Mouse (Mus musculus): ENCODE measurements around the gene 1700025G04Rik.

The 1700025G04Rik gene

GRCm38 (mm10) chr1:152076222-152076845 is 13.6 kb downstream of the 1700025G04Rik start:
- DNase-seq (ENCODE audit: low read depth, low spot score), result no peak

- no peak for DNase-seq (ENCODE audit: low read depth, low spot score)
Observed at GRCm38 (mm10) chr1:152075725-152076124, 14.2 kb downstream of the 1700025G04Rik start.

- DNase-seq (ENCODE audit: low read depth, low spot score), result no peak
Observed at GRCm38 (mm10) chr1:152070441-152070840, 19.5 kb downstream of the 1700025G04Rik start.

GRCm38 (mm10) chr1:152069745-152070144 is 20.2 kb downstream of the 1700025G04Rik start:
- DNase-seq (ENCODE audit: low read depth, low spot score), result no peak

GRCm38 (mm10) chr1:152067919-152068318 is 22.0 kb downstream of the 1700025G04Rik start:
- no peak for DNase-seq (ENCODE audit: low read depth, low spot score)

- no peak for DNase-seq (ENCODE audit: low read depth, low spot score)
Observed at GRCm38 (mm10) chr1:152065527-152065926, 24.4 kb downstream of the 1700025G04Rik start.

GRCm38 (mm10) chr1:152063357-152064145 is 26.4 kb downstream of the 1700025G04Rik start:
- no peak for DNase-seq (ENCODE audit: low read depth, low spot score)

GRCm38 (mm10) chr1:152061745-152062144 is 28.2 kb downstream of the 1700025G04Rik start:
- no peak for DNase-seq (ENCODE audit: low read depth, low spot score)

GRCm38 (mm10) chr1:152060265-152060664 is 29.7 kb downstream of the 1700025G04Rik start:
- no peak for DNase-seq (ENCODE audit: low read depth, low spot score)

- DNase-seq (ENCODE audit: low read depth, low spot score), result no peak
Observed at GRCm38 (mm10) chr1:152058776-152059175, 31.1 kb downstream of the 1700025G04Rik start.

GRCm38 (mm10) chr1:152053112-152053511 is 36.8 kb downstream of the 1700025G04Rik start:
- no peak for DNase-seq (ENCODE audit: low read depth, low spot score)

GRCm38 (mm10) chr1:152051858-152052257 is 38.1 kb downstream of the 1700025G04Rik start:
- no peak for DNase-seq (ENCODE audit: low read depth, low spot score)

- DNase-seq (ENCODE audit: low read depth, low spot score), result no peak
Observed at GRCm38 (mm10) chr1:152050037-152050436, 39.9 kb downstream of the 1700025G04Rik start.

- peak; percentile 51 for DNase-seq (ENCODE audit: low read depth, low spot score)
Observed at GRCm38 (mm10) chr1:152048291-152048690, 41.6 kb downstream of the 1700025G04Rik start.

GRCm38 (mm10) chr1:152047416-152047815 is 42.5 kb downstream of the 1700025G04Rik start:
- DNase-seq (ENCODE audit: low read depth, low spot score), result no peak

GRCm38 (mm10) chr1:152043453-152043852 is 46.5 kb downstream of the 1700025G04Rik start:
- no peak for DNase-seq (ENCODE audit: low read depth, low spot score)

- DNase-seq (ENCODE audit: low read depth, low spot score), result no peak
Observed at GRCm38 (mm10) chr1:152042409-152042808, 47.5 kb downstream of the 1700025G04Rik start.

GRCm38 (mm10) chr1:152041005-152041404 is 48.9 kb downstream of the 1700025G04Rik start:
- no peak for DNase-seq (ENCODE audit: low read depth, low spot score)

- no peak for DNase-seq (ENCODE audit: low read depth, low spot score)
Observed at GRCm38 (mm10) chr1:152040053-152040452, 49.9 kb downstream of the 1700025G04Rik start.

GRCm38 (mm10) chr1:152039588-152039987 is 50.3 kb downstream of the 1700025G04Rik start:
- DNase-seq (ENCODE audit: low read depth, low spot score), result no peak

- no peak for DNase-seq (ENCODE audit: low read depth, low spot score)
Observed at GRCm38 (mm10) chr1:152038086-152038485, 51.8 kb downstream of the 1700025G04Rik start.

- DNase-seq (ENCODE audit: low read depth, low spot score), result no peak
Observed at GRCm38 (mm10) chr1:152037589-152037988, 52.3 kb downstream of the 1700025G04Rik start.

GRCm38 (mm10) chr1:152034766-152035165 is 55.2 kb downstream of the 1700025G04Rik start:
- DNase-seq (ENCODE audit: low read depth, low spot score), result no peak
